Mouse (Mus musculus) erythroblast, embryonic 14.5 days (primary cell): Measurements from ENCODE around the gene Ccnyl1. TPM values are rescaled to one million over a fixed set of nuclear protein-coding genes. Genes with fewer than 3 reads are reported as not detected.
"Not testable (repeated sequence)": the region's sequence is repeated elsewhere in the genome, so short reads cannot be mapped to it uniquely, and the experiment has no call there.

Experiments
- H3K27me3 ChIP-seq: 2 replicates; pipeline ENCODE4 v1.6.1; 2012; ENCODE audit warnings: inconsistent platforms; ENCODE audit not compliant: control insufficient read depth
- H3K36me3 ChIP-seq: 2 replicates; pipeline ENCODE4 v1.6.1; 2012; ENCODE audit warnings: mild to moderate bottlenecking, inconsistent platforms; ENCODE audit not compliant: control insufficient read depth
- H3K4me1 ChIP-seq: 2 replicates; pipeline ENCODE4 v1.6.1; 2012; ENCODE audit warnings: inconsistent platforms; ENCODE audit not compliant: control insufficient read depth
- H3K4me3 ChIP-seq: replicated peaks from 2 replicates; pipeline ENCODE3; 2012; ENCODE audit warnings: moderate library complexity, mild to moderate bottlenecking, inconsistent platforms
- H3K9me3 ChIP-seq: 2 replicates; pipeline ENCODE4 v1.6.1; 2012; ENCODE audit warnings: low read length, inconsistent platforms, mixed read lengths; ENCODE audit not compliant: control insufficient read depth
- GATA1 ChIP-seq: IDR thresholded peaks from 2 replicates; pipeline ENCODE4 v1.6.1; 2012; ENCODE audit warnings: low read length, inconsistent platforms, mixed read lengths
- TAL1 ChIP-seq: IDR thresholded peaks from 3 replicates; pipeline ENCODE4 v1.6.1; 2012; ENCODE audit warnings: low read length, inconsistent platforms, mixed read lengths
- polyA plus RNA-seq: library from polyadenylated mRNA; stranded (reverse); fragments of >175 nt; gene quantifications from 2 replicates; pipeline ENCODE4 v1.2.3, GENCODE M21; 2012

Gene Ccnyl1
- polyA plus RNA-seq = 0.76 and 1.3 TPM in 2 replicates

DNA sequence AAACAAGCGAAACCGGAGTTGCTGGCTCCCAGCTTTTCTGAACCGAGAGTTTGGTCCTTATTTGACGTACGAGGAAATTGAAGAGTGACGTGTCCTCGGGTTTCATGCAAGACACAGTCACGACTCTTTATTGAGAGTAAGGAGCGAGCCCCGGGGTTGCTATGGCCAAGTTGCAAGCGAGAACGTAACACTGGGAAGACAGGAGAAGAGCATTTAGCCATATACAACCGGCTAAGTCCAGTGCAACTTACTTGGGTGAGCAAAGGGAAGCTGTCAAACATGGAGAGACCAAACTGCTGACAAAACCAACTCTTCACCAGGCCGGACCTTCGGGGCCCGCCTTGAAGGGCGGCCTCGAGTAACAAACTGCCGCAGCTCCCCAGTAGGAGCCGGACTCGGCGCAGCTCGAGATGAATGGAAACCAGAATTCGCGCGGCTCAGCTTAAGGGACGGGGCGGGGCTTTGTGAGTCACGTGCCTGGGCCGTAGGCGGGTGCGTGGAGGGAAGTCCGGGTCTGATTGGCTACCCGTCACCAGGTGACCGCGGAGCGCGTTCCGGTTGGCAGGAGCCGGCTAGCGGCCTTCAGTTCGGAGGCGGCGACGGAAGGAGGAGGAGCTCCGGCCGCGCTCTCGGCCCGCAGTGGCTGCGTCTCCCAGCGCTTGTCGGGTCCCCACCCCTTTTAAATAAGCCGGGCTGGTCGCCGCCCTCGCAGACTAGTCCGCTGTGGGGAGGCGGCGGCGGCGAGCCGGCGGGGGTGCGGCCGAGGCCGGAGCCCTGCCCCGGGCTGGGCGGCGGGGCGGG, at the start of gene Ccnyl1:
Gene Ccnyl1 (plus strand): TSS at position 243 of the 801 bp plus-strand sequence.
- H3K4me1 ChIP-seq = peaks cover 36% of the 10 kb centered on the region
- H3K9me3 ChIP-seq = no peaks in the 10 kb centered on the region
- TF ChIP-seq GATA1 (no peak), TAL1 (no peak)
- H3K4me3 ChIP-seq = peak within 1 kb of the TSS; percentile 92
- peaks cover 20% of the 10 kb centered on the region for H3K27me3 ChIP-seq
- peaks cover 7% of the 10 kb centered on the region for H3K36me3 ChIP-seq

DNA sequence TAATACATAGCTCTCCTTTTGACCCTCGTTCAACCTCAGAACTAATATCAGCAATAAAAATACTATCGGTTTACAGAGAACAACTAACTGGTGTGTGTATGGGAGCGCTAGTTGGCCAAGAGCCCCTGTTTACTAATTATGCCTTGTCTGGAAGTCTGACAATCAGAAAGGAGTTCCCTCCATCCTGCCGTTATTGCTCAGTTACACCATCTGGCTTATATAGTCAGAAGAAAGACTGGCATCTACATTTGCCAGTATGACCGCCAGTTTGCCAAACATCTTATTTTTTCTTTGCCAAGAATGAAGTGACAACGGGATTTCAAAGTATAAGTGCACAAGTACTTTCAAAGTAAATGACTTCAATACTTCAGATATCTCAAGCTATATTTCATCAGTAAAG, 49.2 kb upstream of the Ccnyl1 start:
- no peak overlapping the region for H3K4me3 ChIP-seq
- no peak for TF ChIP-seq TAL1
- TF ChIP-seq GATA1 = no peak
- H3K9me3 ChIP-seq = no peaks in the 10 kb centered on the region
- H3K4me1 ChIP-seq = peaks cover 36% of the 10 kb centered on the region
- H3K36me3 ChIP-seq = no peaks in the 10 kb centered on the region
- no peaks in the 10 kb centered on the region for H3K27me3 ChIP-seq

DNA sequence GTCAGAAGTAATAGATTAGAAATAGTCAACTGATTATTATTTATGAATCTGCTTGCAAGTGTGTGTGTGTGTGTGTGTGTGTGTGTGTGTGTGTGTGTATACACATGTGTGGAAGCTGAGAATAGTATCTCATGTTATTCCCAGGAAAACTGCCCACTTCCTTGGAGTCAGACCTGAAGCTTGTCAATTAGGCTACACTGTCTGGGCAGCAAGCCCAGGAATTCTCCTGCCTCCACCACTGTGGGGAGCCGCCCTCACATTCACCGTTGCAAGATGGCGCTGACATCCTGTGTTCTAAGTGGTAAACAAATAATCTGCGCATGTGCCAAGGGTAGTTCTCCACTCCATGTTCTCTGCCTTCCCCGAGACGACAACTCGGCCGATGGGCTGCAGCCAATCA, 47.7 kb upstream of the Ccnyl1 start:
- H3K9me3 ChIP-seq, H3K36me3 ChIP-seq, H3K4me3 ChIP-seq, H3K27me3 ChIP-seq: not testable (repeated sequence)
- peaks cover 34% of the 10 kb centered on the region for H3K4me1 ChIP-seq

DNA sequence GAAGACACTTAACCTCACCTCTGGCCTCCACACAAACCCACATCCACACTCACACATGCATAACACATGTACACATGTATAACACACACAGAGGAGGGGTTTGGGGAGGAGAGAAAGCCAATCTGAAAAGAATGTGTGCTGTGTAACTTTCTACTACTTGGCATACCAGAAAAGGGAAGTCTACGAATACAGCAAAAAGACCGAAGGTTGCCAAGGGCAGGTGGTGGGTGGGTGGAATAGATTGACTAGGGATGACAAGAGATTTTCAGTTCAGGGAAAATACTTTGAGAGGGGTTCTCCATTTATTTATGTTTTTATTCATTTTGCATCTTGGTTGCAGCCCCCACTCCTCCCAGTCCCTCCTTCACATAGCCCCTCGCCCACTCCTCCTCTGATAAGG, 45.7 kb upstream of the Ccnyl1 start:
- Histone ChIP-seq H3K4me3 (no peak overlapping the region), H3K4me1 (peaks cover 17% of the 10 kb centered on the region), H3K36me3 (no peaks in the 10 kb centered on the region), H3K27me3 (no peaks in the 10 kb centered on the region), H3K9me3 (no peaks in the 10 kb centered on the region)
- TF ChIP-seq TAL1 (no peak), GATA1 (no peak)

DNA sequence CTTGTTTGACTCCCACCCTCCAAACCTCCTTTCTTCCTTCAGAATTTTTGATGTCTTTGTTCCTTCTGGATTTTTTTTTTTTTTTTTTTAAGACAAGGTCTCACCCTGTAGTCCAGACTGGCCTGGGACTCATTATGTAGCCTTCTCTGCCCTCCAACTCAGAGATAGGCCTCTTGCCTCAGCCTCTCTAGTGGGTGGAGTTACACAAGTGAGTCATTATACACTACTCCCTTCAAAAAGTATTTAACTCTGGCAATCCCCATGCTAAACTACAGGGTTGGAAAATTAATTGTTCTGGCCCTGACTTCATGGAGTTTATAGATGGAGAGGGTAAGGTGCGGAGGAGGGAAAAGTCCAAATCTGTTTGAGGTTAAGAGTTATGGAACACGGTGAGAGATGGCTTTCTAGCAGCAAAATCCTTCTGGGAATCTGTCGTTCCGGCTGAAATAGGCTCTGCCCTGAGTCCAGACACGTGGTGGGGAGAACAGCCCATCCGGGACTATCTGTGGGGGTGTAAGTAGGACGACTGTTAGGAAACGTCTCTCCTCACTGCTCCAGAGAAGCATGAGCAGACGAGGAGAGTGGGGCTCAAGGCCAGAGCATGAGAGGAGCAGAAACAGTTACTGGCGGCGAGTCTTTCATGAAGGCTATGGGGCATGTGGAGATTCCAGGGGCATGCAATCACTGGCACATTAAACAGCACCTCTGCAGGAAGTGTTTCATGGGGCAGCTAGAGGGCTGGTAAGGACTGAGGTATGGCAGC, 40.7 kb upstream of the Ccnyl1 start:
- TF ChIP-seq GATA1 (no peak), TAL1 (no peak)
- H3K36me3 ChIP-seq = no peaks in the 10 kb centered on the region
- peaks cover 5% of the 10 kb centered on the region for H3K4me1 ChIP-seq
- H3K27me3 ChIP-seq = no peaks in the 10 kb centered on the region
- H3K9me3 ChIP-seq = no peaks in the 10 kb centered on the region
- H3K4me3 ChIP-seq = no peak overlapping the region

- TF ChIP-seq GATA1 = no peak
- TF ChIP-seq TAL1 = no peak
- Histone ChIP-seq H3K4me3 (no peak overlapping the region), H3K4me1 (peaks cover 2% of the 10 kb centered on the region; the same call in 1 of the 2 replicates), H3K36me3 (no peaks in the 10 kb centered on the region), H3K9me3 (no peaks in the 10 kb centered on the region), H3K27me3 (no peaks in the 10 kb centered on the region)
Measured at GRCm38 (mm10) chr1:64653701-64654100, 36.6 kb upstream of the Ccnyl1 start.

DNA sequence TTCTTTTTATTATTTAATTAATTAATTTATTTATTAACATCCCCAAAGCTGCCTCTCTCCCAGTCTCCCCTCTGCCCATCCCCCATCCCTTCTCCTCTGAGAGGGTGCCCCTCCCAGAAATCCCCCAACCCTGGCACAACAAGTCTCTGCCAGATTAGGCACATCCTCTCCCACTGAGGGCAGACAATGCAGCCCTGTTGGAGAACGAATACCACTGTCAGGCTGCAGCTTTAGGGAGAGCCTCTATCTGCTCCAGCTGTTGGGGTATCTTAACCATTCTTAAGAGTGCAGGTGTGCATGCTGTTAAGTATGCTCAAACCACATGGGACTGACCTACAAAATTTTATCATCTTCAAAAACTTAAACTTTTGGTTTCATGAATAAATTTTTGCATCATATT, 34.8 kb upstream of the Ccnyl1 start:
- Histone ChIP-seq H3K4me3 (no peak overlapping the region), H3K9me3 (no peaks in the 10 kb centered on the region), H3K27me3 (no peaks in the 10 kb centered on the region), H3K4me1 (peaks cover 2% of the 10 kb centered on the region; the same call in 1 of the 2 replicates), H3K36me3 (no peaks in the 10 kb centered on the region)
- TF ChIP-seq GATA1 (no peak), TAL1 (no peak)

GRCm38 (mm10) chr1:64656423-64657129, 33.7 kb upstream of the Ccnyl1 start:
- Histone ChIP-seq H3K4me3 (no peak overlapping the region), H3K4me1 (peaks cover 2% of the 10 kb centered on the region; the same call in 1 of the 2 replicates), H3K9me3 (no peaks in the 10 kb centered on the region), H3K36me3 (no peaks in the 10 kb centered on the region), H3K27me3 (no peaks in the 10 kb centered on the region)
- TF ChIP-seq TAL1 (no peak), GATA1 (no peak)

- no peak overlapping the region for H3K4me3 ChIP-seq
- TF ChIP-seq GATA1 (no peak), TAL1 (no peak)
- peaks cover 2% of the 10 kb centered on the region; the same call in 1 of the 2 replicates for H3K4me1 ChIP-seq
- no peaks in the 10 kb centered on the region for H3K27me3 ChIP-seq
- no peaks in the 10 kb centered on the region for H3K9me3 ChIP-seq
- H3K36me3 ChIP-seq = no peaks in the 10 kb centered on the region
Measured at GRCm38 (mm10) chr1:64658876-64659275, 31.4 kb upstream of the Ccnyl1 start.
